Mouse (Mus musculus): ENCODE data around the gene Fggy. TPM values are rescaled to one million over a fixed set of nuclear protein-coding genes. Genes with fewer than 3 reads are reported as not detected.
A peak's percentile ranks its signal among the peaks of the same experiment; 100 is the strongest.

Fggy gene
- 6.3 and 6.6 TPM in 2 replicates for polyA plus RNA-seq (2014; fragmentation: Nextera tagmentation; extraction: Ambion mirVana)

GRCm38 (mm10) chr4:95557333-95557956 lies at the start of gene Fggy:
Gene Fggy (plus strand): TSS chr4:95557507.
- Histone ChIP-seq H3K4me2 (ENCODE audit: low read length) (peak within 1 kb of the TSS; percentile 50), H3K9ac (ENCODE audit: low read length) (peak within 1 kb of the TSS; percentile 57), H3K27me3 (replicated peaks; ENCODE audit: control insufficient read depth, insufficient read depth, low read length) (no peaks in the 10 kb centered on the region), H3K27ac (ENCODE audit: low read depth, low read length) (peak within 1 kb of the TSS; percentile 73), H3K9me3 (replicated peaks; ENCODE audit: control insufficient read depth, low read length) (no peaks in the 10 kb centered on the region), H3K4me3 (ENCODE audit: low read depth, low read length) (peak within 1 kb of the TSS; percentile 31), H3K36me3 (ENCODE audit: control insufficient read depth, insufficient read depth, low read length) (no peaks in the 10 kb centered on the region), H3K4me1 (ENCODE audit: control insufficient read depth, insufficient read depth, low read length) (peaks cover 12% of the 10 kb centered on the region)
- DNase-seq (ENCODE audit: low spot score) = peak; percentile 97
- peak; percentile 100 for ATAC-seq
- WGBS = 26% methylated on average over 12 of the region's 12 CpGs

GRCm38 (mm10) chr4:95507946-95508311 lies 49.4 kb upstream of the Fggy start:
- H3K4me1 ChIP-seq (ENCODE audit: control insufficient read depth, insufficient read depth, low read length) = peaks cover 5% of the 10 kb centered on the region
- H3K27ac ChIP-seq (ENCODE audit: low read depth, low read length) = no peak overlapping the region
- no peaks in the 10 kb centered on the region for H3K27me3 ChIP-seq (replicated peaks; ENCODE audit: control insufficient read depth, insufficient read depth, low read length)
- H3K9me3 ChIP-seq (replicated peaks; ENCODE audit: control insufficient read depth, low read length) = no peaks in the 10 kb centered on the region
- no peak overlapping the region for H3K9ac ChIP-seq (ENCODE audit: low read length)
- WGBS = 91% methylated on average over 4 of the region's 4 CpGs
- H3K36me3 ChIP-seq (ENCODE audit: control insufficient read depth, insufficient read depth, low read length) = no peaks in the 10 kb centered on the region
- H3K4me3 ChIP-seq (ENCODE audit: low read depth, low read length) = no peak overlapping the region
- no peak for ATAC-seq
- DNase-seq (ENCODE audit: low spot score) = no peak
- H3K4me2 ChIP-seq (ENCODE audit: low read length) = no peak overlapping the region

DNA sequence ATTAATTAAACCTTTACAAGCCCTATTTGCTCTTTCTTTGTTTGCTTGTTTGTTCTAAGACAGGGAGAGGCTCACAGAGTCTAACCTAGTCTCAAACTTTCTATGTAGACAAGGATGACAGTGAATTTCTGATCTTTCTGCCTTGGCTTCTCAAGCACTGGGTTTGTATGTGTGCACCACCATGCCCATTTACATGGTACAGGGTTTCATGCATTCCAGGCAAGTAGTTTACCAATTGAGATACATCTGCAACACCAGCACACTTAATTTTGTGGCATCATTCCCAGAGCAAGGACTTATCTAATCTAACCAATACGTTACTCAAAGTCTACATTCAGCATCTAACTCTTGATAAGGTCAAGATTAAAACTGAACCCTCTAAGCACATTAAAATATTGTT lies 38.9 kb upstream of the Fggy start:
- Histone ChIP-seq H3K9me3 (replicated peaks; ENCODE audit: control insufficient read depth, low read length) (no peaks in the 10 kb centered on the region), H3K9ac (ENCODE audit: low read length) (no peak overlapping the region), H3K36me3 (ENCODE audit: control insufficient read depth, insufficient read depth, low read length) (no peaks in the 10 kb centered on the region), H3K27me3 (replicated peaks; ENCODE audit: control insufficient read depth, insufficient read depth, low read length) (no peaks in the 10 kb centered on the region), H3K4me2 (ENCODE audit: low read length) (no peak overlapping the region), H3K4me1 (ENCODE audit: control insufficient read depth, insufficient read depth, low read length) (peaks cover 5% of the 10 kb centered on the region; the same call in 1 of the 2 replicates), H3K27ac (ENCODE audit: low read depth, low read length) (no peak overlapping the region), H3K4me3 (ENCODE audit: low read depth, low read length) (no peak overlapping the region)
- DNase-seq (ENCODE audit: low spot score) = no peak
- 92% methylated on average over 1 of the region's 1 CpGs for WGBS
- ATAC-seq = no peak

DNA sequence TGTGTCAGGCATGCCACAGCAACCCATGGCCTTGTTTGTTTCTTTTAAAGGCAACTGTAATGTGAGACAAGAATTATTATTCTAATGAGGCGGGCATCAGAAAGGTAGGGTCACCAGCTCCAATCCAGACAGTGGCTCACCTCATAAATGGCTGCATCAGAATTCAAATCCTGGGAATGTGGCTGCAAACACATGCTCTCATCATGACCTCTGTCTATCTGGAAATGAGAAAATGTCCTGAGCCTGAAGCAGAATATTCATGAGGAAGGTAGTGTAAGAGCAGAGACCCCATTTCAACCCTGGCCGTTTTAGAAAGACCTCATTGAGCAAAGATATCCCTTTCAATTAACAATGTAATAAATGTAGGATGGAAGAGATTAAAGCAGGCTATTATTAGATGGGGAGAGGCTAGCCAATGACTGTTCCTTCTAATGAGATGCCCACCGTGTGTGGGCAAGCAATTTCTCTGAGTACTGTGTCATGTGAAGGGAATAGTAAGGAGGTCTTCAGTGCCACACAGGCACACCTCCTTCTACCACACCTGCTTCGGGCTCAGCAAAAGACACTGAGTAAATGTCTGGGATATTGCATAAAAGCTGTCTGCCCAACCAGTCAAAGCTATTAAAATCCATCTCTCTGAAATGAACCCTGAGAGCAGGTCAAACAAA lies 37.2 kb upstream of the Fggy start:
- H3K4me2 ChIP-seq (ENCODE audit: low read length) = no peak overlapping the region
- no peaks in the 10 kb centered on the region for H3K9me3 ChIP-seq (replicated peaks; ENCODE audit: control insufficient read depth, low read length)
- H3K4me1 ChIP-seq (ENCODE audit: control insufficient read depth, insufficient read depth, low read length) = peaks cover 5% of the 10 kb centered on the region; the same call in 1 of the 2 replicates
- H3K4me3 ChIP-seq (ENCODE audit: low read depth, low read length) = no peak overlapping the region
- DNase-seq (ENCODE audit: low spot score) = peak; percentile 13
- WGBS = 39% methylated on average over 4 of the region's 4 CpGs
- ATAC-seq = peak; percentile 65; the same call in 1 of the 2 replicates
- no peak overlapping the region for H3K9ac ChIP-seq (ENCODE audit: low read length)
- H3K36me3 ChIP-seq (ENCODE audit: control insufficient read depth, insufficient read depth, low read length) = no peaks in the 10 kb centered on the region
- H3K27me3 ChIP-seq (replicated peaks; ENCODE audit: control insufficient read depth, insufficient read depth, low read length) = no peaks in the 10 kb centered on the region
- no peak overlapping the region for H3K27ac ChIP-seq (ENCODE audit: low read depth, low read length)

- Histone ChIP-seq H3K9ac (ENCODE audit: low read length) (no peak overlapping the region), H3K27me3 (replicated peaks; ENCODE audit: control insufficient read depth, insufficient read depth, low read length) (no peaks in the 10 kb centered on the region), H3K4me1 (ENCODE audit: control insufficient read depth, insufficient read depth, low read length) (peaks cover 5% of the 10 kb centered on the region; the same call in 1 of the 2 replicates), H3K27ac (ENCODE audit: low read depth, low read length) (no peak overlapping the region), H3K36me3 (ENCODE audit: control insufficient read depth, insufficient read depth, low read length) (no peaks in the 10 kb centered on the region), H3K4me3 (ENCODE audit: low read depth, low read length) (no peak overlapping the region), H3K4me2 (ENCODE audit: low read length) (no peak overlapping the region), H3K9me3 (replicated peaks; ENCODE audit: control insufficient read depth, low read length) (no peaks in the 10 kb centered on the region)
- DNase-seq (ENCODE audit: low spot score) (no peak), ATAC-seq (no peak)
- WGBS = 62% methylated on average over 2 of the region's 2 CpGs
Observed at GRCm38 (mm10) chr4:95520643-95521032, 36.7 kb upstream of the Fggy start.

DNA sequence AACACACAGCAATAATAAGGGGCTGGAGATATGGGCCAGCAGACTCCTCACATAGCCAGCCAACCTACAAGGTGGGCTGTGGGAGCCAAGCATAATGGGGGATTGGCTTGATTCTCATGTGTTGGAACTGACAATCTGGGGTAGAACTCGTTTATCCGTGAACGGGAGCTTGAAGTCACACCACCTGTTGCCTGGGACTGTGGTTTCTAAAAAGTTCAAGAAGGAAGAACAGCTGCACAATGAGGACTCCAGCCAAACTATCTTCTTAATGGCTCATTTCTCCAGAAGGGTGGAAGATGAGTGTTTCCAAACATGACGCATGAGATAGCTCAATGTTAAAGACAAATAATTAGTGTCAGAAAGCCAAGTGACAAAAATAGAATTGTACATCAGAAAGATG lies 30.7 kb upstream of the Fggy start:
- no peaks in the 10 kb centered on the region for H3K27me3 ChIP-seq (replicated peaks; ENCODE audit: control insufficient read depth, insufficient read depth, low read length)
- ATAC-seq = no peak

GRCm38 (mm10) chr4:95530757-95531156 lies 26.6 kb upstream of the Fggy start:
- DNase-seq (ENCODE audit: low spot score) (no peak), ATAC-seq (no peak)
- no peak overlapping the region for H3K4me2 ChIP-seq (ENCODE audit: low read length)
- no peaks in the 10 kb centered on the region for H3K4me1 ChIP-seq (ENCODE audit: control insufficient read depth, insufficient read depth, low read length)
- no peak overlapping the region for H3K27ac ChIP-seq (ENCODE audit: low read depth, low read length)
- WGBS = 72% methylated on average over 2 of the region's 2 CpGs
- no peaks in the 10 kb centered on the region for H3K36me3 ChIP-seq (ENCODE audit: control insufficient read depth, insufficient read depth, low read length)
- H3K9me3 ChIP-seq (replicated peaks; ENCODE audit: control insufficient read depth, low read length) = no peaks in the 10 kb centered on the region
- no peak overlapping the region for H3K9ac ChIP-seq (ENCODE audit: low read length)
- no peak overlapping the region for H3K4me3 ChIP-seq (ENCODE audit: low read depth, low read length)
- no peaks in the 10 kb centered on the region for H3K27me3 ChIP-seq (replicated peaks; ENCODE audit: control insufficient read depth, insufficient read depth, low read length)

More for the DNA sequence above, 30.7 kb upstream of the Fggy start:
- Histone ChIP-seq H3K4me1 (ENCODE audit: control insufficient read depth, insufficient read depth, low read length) (no peaks in the 10 kb centered on the region), H3K4me2 (ENCODE audit: low read length) (no peak overlapping the region), H3K4me3 (ENCODE audit: low read depth, low read length) (no peak overlapping the region), H3K27ac (ENCODE audit: low read depth, low read length) (no peak overlapping the region), H3K36me3 (ENCODE audit: control insufficient read depth, insufficient read depth, low read length) (no peaks in the 10 kb centered on the region), H3K9ac (ENCODE audit: low read length) (no peak overlapping the region), H3K9me3 (replicated peaks; ENCODE audit: control insufficient read depth, low read length) (no peaks in the 10 kb centered on the region)
- 87% methylated on average over 4 of the region's 4 CpGs for WGBS
- DNase-seq (ENCODE audit: low spot score) = no peak

DNA sequence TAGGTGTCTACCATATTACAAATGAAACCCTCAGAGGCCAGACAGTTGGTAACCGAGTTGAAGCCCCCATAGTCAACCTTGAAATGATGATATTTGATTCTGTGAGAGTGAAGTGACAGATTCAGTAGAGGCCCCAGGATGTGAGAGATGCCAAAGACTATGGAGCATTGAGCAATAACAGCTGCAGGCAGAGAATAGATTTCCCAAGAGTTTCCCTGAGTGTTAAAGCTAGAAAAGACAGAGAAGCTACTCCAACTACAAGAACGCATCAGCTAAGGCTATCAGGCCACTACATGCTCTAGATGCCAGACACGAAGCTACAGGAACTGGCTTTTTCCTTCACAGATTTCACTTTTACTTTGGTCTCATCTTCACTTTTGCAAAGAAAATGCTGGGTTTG lies 23.4 kb upstream of the Fggy start:
- no peak for ATAC-seq
- 98% methylated on average over 3 of the region's 3 CpGs for WGBS
- H3K36me3 ChIP-seq (ENCODE audit: control insufficient read depth, insufficient read depth, low read length) = no peaks in the 10 kb centered on the region

GRCm38 (mm10) chr4:95541382-95542038 lies 15.8 kb upstream of the Fggy start:
- H3K4me3 ChIP-seq (ENCODE audit: low read depth, low read length) = no peak overlapping the region
- H3K4me1 ChIP-seq (ENCODE audit: control insufficient read depth, insufficient read depth, low read length) = peaks cover 3% of the 10 kb centered on the region; the same call in 1 of the 2 replicates
- H3K36me3 ChIP-seq (ENCODE audit: control insufficient read depth, insufficient read depth, low read length) = no peaks in the 10 kb centered on the region
- DNase-seq (ENCODE audit: low spot score) (peak; percentile 45), ATAC-seq (peak; percentile 58; the same call in 1 of the 2 replicates)
- no peaks in the 10 kb centered on the region for H3K27me3 ChIP-seq (replicated peaks; ENCODE audit: control insufficient read depth, insufficient read depth, low read length)
- H3K27ac ChIP-seq (ENCODE audit: low read depth, low read length) = no peak overlapping the region
- WGBS = 8% methylated on average over 3 of the region's 3 CpGs
- no peak overlapping the region for H3K9ac ChIP-seq (ENCODE audit: low read length)
- no peak overlapping the region for H3K4me2 ChIP-seq (ENCODE audit: low read length)
- H3K9me3 ChIP-seq (replicated peaks; ENCODE audit: control insufficient read depth, low read length) = no peaks in the 10 kb centered on the region

More for the DNA sequence above, 23.4 kb upstream of the Fggy start:
- no peaks in the 10 kb centered on the region for H3K4me1 ChIP-seq (ENCODE audit: control insufficient read depth, insufficient read depth, low read length)
- no peak overlapping the region for H3K27ac ChIP-seq (ENCODE audit: low read depth, low read length)
- no peak overlapping the region for H3K9ac ChIP-seq (ENCODE audit: low read length)
- no peaks in the 10 kb centered on the region for H3K9me3 ChIP-seq (replicated peaks; ENCODE audit: control insufficient read depth, low read length)
- DNase-seq (ENCODE audit: low spot score) = no peak
- no peaks in the 10 kb centered on the region for H3K27me3 ChIP-seq (replicated peaks; ENCODE audit: control insufficient read depth, insufficient read depth, low read length)
- H3K4me3 ChIP-seq (ENCODE audit: low read depth, low read length) = no peak overlapping the region
- no peak overlapping the region for H3K4me2 ChIP-seq (ENCODE audit: low read length)

Measured in forebrain, embryonic 14.5 days (tissue).